Mouse (Mus musculus) erythroblast, embryonic 14.5 days (primary cell): ENCODE results near the gene Ska2.

Source experiments
- GATA1 ChIP-seq: IDR thresholded peaks from 2 replicates; pipeline ENCODE4 v1.6.1; 2012; ENCODE audit warnings: low read length, inconsistent platforms, mixed read lengths
- TAL1 ChIP-seq: IDR thresholded peaks from 3 replicates; pipeline ENCODE4 v1.6.1; 2012; ENCODE audit warnings: low read length, inconsistent platforms, mixed read lengths

GRCm38 (mm10) chr11:87173625-87174024, 64.6 kb downstream of the Ska2 start:
- TF ChIP-seq TAL1: no peak
- TF ChIP-seq GATA1: no peak
